Mouse (Mus musculus) limb, embryonic 12.5 days (tissue): ENCODE results near the gene Vmn2r78. TPM values are rescaled to one million over a fixed set of nuclear protein-coding genes. Genes with fewer than 3 reads are reported as not detected.
"Not testable (repeated sequence)": the region's sequence is repeated elsewhere in the genome, so short reads cannot be mapped to it uniquely, and the experiment has no call there.

Experiments used
- ATAC-seq: fragments of 200-750 bp; cut with Nextera tagmentation; 2 replicates; pipeline ENCODE4 v1.8.0; 2017; ENCODE audit warnings: low read depth, moderate TSS enrichment; ENCODE audit not compliant: insufficient number of reproducible peaks, insufficient read depth, low FRiP score, low TSS enrichment
- H3K27ac ChIP-seq: fragments of 300-500 bp; sonication (generic); 2 replicates; pipeline ENCODE4 v1.5.1; 2016; ENCODE audit warnings: mild to moderate bottlenecking, moderate library complexity
- H3K27me3 ChIP-seq: fragments of 300-500 bp; sonication (generic); 2 replicates; pipeline ENCODE4 v1.6.1; 2016; ENCODE audit warnings: mild to moderate bottlenecking, moderate library complexity
- H3K36me3 ChIP-seq: fragments of 300-500 bp; sonication (generic); 2 replicates; pipeline ENCODE4 v1.6.1; 2016; ENCODE audit warnings: mild to moderate bottlenecking, moderate library complexity
- H3K4me1 ChIP-seq: fragments of 300-500 bp; sonication (generic); replicated peaks from 2 replicates; pipeline ENCODE4 v1.6.1; 2016
- H3K4me2 ChIP-seq: fragments of 300-500 bp; sonication (generic); 2 replicates; pipeline ENCODE4 v1.6.1; 2016; ENCODE audit warnings: mild to moderate bottlenecking, moderate library complexity
- H3K4me3 ChIP-seq: fragments of 300-500 bp; sonication (generic); replicated peaks from 2 replicates; pipeline ENCODE4 v1.5.1; 2016; ENCODE audit warnings: mild to moderate bottlenecking
- H3K9ac ChIP-seq: fragments of 300-500 bp; sonication (generic); replicated peaks from 2 replicates; pipeline ENCODE4 v1.6.1; 2016; ENCODE audit warnings: mild to moderate bottlenecking, moderate library complexity
- H3K9me3 ChIP-seq: fragments of 300-500 bp; sonication (generic); 2 replicates; pipeline ENCODE4 v1.6.1; 2016; ENCODE audit warnings: mild to moderate bottlenecking, moderate library complexity
- WGBS: fragments of 180-500 bp; shearing (Covaris S2); methylation state at CpG from one replicate; pipeline ENCODE4 v1.1.7; 2016; 5-methylcytosine and 5-hydroxymethylcytosine counted together
- polyA plus RNA-seq: library from polyadenylated mRNA; unstranded; fragments of >200 nt; fragmentation: Nextera tagmentation; extraction: Ambion mirVana; gene quantifications from 2 replicates; pipeline ENCODE4 v1.2.1, GENCODE M21; 2016

The Vmn2r78 gene
- polyA plus RNA-seq, result not detected in 2 replicates

DNA sequence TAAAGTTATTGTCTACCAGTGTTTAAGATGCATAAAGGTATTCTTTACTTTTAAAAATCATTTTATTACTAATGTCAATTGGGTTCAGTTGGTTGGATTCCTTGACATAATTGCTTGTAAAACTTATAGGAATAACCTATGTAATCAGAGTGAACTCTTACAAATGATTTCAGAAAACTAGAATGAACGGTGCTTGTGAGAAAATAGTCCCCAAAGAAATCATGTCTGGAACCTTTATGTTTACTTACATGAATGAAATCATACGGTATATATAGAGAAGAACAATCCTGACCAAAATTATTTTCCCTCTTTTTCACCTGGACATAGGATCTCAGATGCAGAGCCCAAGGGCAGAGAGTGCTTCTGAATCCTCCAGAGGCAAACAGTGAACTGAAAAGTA, at the start of gene Vmn2r78:
Vmn2r78 (plus strand) TSS at position 301 of the 400 bp plus-strand sequence.
- not testable (repeated sequence) for H3K4me2 ChIP-seq, H3K36me3 ChIP-seq, H3K4me1 ChIP-seq, H3K9me3 ChIP-seq, H3K4me3 ChIP-seq, H3K27me3 ChIP-seq, ATAC-seq, H3K27ac ChIP-seq, H3K9ac ChIP-seq
- WGBS, result 80% methylated on average over 2 of the region's 2 CpGs

DNA sequence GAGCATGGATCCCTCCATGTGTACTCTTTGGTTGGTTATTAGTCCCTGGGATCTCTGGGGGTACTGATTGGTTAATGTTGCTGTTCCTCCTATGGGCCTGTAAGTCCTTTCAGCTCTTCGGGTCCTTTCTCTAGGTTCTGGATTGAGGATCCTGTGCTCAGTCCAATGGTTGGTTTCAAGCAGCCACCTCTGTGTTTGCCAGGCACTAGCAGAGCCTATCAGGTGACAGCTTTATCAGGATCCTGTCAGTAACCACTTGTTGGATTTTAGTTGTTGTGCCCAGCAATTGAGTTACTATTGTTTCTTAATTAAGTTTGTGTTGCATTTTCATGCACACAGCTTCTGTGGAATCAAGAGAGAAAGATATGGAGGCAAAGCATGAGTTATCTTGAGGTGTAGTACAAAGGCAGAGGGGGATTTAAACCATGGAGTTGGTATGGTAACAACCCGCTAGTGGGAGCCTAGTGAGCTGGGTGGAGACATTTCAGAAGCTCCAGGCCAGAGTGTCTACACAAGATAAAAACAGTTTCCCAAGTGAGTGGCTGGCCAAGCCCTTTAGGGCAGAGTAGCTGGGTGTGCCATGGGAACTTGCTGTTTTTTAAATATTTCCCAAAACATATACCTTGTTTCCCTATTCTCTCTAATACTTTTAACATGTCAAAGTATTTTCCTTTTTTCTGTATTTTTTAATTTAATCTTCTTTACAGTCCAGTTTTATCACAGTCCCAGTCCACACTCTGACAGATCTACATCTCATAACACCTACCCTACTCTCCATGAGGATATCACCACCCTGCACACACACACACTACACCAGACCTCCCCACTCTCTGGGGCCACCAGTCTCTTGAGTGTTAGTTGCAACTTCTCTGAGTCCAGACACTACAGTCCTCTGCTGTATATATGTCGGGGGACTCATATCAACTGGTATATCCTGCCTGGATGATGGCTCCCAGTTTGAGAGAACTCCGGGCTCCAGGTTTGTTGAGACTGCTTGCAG, 25.1 kb upstream of the Vmn2r78 start:
- no peaks in the 10 kb centered on the region for H3K9me3 ChIP-seq
- H3K4me1 ChIP-seq, result no peaks in the 10 kb centered on the region
- no peaks in the 10 kb centered on the region for H3K27me3 ChIP-seq
- no peak overlapping the region for H3K4me3 ChIP-seq
- H3K9ac ChIP-seq, result no peak overlapping the region
- H3K36me3 ChIP-seq, result no peaks in the 10 kb centered on the region
- WGBS, result 86% methylated on average over 4 of the region's 4 CpGs
- H3K27ac ChIP-seq, result no peak overlapping the region
- no peak overlapping the region for H3K4me2 ChIP-seq
- ATAC-seq, result no peak

DNA sequence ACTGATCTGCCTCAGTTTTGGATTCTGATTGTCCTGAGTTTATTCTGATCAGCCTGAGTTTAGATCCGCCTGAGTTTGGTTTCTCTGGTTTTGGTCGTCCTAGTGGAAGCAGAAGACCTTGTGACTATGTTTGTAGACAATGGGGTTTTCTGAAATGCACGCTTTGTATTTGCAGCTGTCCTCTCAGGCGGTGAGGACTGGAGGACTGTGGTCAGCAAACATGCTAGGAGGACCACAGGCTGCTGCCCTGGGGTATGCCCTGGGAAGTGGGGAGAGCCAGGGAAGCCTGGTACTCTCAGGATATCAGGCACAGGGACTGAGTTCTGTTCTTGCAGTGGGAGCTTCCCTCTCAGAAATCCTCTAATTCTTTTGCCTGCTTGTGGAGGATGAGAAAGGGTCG, 22.4 kb downstream of the Vmn2r78 start:
- Histone ChIP-seq H3K36me3 (no peaks in the 10 kb centered on the region), H3K27ac (no peak overlapping the region), H3K4me2 (no peak overlapping the region), H3K27me3 (no peaks in the 10 kb centered on the region), H3K4me3 (no peak overlapping the region), H3K9me3 (no peaks in the 10 kb centered on the region), H3K9ac (no peak overlapping the region), H3K4me1 (no peaks in the 10 kb centered on the region)
- no peak for ATAC-seq
- WGBS, result 80% methylated on average over 5 of the region's 5 CpGs

DNA sequence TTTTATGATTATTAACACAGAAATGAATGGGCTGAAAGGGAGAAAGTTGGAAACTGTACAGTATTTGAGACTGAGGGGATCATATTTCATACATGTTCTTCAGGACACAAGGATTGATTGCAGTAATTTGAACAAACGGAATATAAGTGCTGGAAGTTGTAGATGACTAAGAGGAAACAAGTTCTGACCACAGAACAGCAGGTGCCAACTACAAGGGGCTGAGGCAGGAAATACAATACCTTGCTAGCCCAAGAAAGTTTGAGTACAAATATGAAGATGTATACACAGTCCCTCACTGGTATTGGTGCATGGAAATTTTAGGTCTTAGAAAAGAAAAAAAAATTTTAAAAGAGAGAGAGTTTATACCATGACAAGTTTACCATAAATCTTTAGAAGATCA, 79.8 kb downstream of the Vmn2r78 start:
- Histone ChIP-seq H3K4me1 (no peaks in the 10 kb centered on the region), H3K27me3 (no peaks in the 10 kb centered on the region), H3K4me3 (no peak overlapping the region), H3K9me3 (no peaks in the 10 kb centered on the region), H3K4me2 (no peak overlapping the region), H3K36me3 (no peaks in the 10 kb centered on the region), H3K9ac (no peak overlapping the region), H3K27ac (no peak overlapping the region)
- no peak for ATAC-seq
- 65% methylated on average over 1 of the region's 1 CpGs for WGBS

GRCm38 (mm10) chr7:86995815-86996214, 80.9 kb downstream of the Vmn2r78 start, which contains the start of gene Vmn2r79:
Vmn2r79 (plus strand) TSS chr7:86996115.
- 73% methylated on average over 1 of the region's 1 CpGs for WGBS
- H3K4me3 ChIP-seq, result not testable (repeated sequence)

More at GRCm38 (mm10) chr7:86995815-86996214, 80.9 kb downstream of the Vmn2r78 start, which contains the start of gene Vmn2r79:
- H3K9ac ChIP-seq, H3K4me2 ChIP-seq, H3K4me1 ChIP-seq, H3K27ac ChIP-seq, H3K36me3 ChIP-seq, H3K27me3 ChIP-seq, ATAC-seq, H3K9me3 ChIP-seq: not testable (repeated sequence)

Other genes starting within 250 kb of the Vmn2r78 start
- gene Olfr292, start 226.8 kb upstream of the Vmn2r78 start, polyA plus RNA-seq, result not detected in 2 replicates
- gene Folh1, start 139.2 kb upstream of the Vmn2r78 start, polyA plus RNA-seq, result 0.15 TPM in 1 of 2 replicates, not detected in the other
- gene Vmn2r77, start 120.1 kb upstream of the Vmn2r78 start, polyA plus RNA-seq, result not detected in 2 replicates
- gene Vmn2r79, start 81.0 kb downstream of the Vmn2r78 start, polyA plus RNA-seq, result not detected in 2 replicates